Mouse (Mus musculus) ovary, postnatal 36 days (tissue): ENCODE measurements at regions not wholly inside any gene's neighbourhood (a gene's known extent, or its start where the extent isn't known, plus 50 kb on each side); places are given as distances from the start of the nearest gene placed in this dataset.

Source experiments
- DNase-seq: peaks from one replicate; pipeline ENCODE4 v3.0.0; 2022; ENCODE audit warnings: low spot score, mixed read lengths

DNA sequence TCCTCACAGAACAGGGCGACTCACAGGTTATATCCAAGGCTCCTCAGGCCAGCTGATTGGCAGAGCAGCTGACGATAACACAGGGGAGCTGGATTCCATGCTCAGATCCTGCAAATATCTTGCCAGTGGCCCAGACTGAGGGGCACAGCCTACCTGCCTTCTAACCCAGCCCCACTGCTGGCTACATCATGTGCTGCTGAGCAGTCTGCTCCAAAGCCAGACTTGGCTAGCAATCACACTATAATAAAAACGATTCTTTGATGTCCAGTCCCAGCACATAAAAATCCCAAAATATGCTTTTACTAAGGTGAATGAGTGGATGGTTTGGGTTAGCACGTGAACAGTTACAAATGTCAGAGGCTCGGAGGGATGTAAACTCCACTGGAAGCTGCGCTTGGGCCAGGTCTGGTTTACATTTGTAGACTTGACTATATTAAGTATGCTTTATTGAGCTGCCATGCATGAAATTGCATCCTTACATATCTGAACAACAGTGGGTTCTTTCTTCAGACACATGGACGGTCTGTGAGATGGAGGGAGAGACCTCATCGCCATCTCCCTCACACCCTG is 200.2 kb downstream of the Thbs2 start:
- no peak for DNase-seq

DNA sequence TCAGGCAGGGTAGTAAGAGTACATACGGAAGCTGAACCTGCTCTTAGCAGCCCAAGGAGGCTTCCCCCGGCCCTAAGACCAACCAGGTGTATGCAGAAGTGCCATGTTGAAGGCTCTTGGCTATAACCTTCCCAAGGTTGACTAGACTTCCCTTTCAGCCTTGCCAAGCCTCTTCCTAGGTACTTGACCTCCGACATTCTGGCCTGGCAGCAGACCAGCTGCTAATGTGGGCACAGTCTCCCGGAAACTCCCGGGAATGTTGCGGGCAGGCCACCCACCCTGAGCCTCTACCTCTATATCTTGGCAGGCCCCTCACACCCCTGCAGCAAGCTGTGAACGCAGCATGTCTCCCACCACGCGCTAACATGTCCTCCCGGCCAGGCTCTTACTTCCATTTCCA is 201.1 kb downstream of the Thbs2 start:
- no peak for DNase-seq

DNA sequence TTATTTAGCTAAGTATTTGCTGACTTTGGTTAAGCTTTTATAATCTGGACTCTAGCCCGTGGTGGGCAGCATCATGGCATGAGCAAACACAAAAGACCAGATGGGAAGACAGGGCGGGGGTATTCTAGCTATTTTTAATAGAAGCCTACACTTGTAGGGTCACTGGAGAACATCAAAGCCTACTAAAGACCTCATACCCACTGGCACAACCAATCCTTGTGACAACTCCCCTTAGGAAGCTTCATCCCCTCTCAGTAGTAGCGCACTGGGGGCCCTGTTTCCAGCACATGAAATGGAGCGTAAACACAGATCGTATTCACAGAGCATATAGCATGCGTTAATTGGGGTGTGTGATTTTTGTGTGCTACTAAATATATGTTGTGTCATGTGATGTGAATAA is 202.4 kb downstream of the Smoc2 start:
- DNase-seq: no peak

DNA sequence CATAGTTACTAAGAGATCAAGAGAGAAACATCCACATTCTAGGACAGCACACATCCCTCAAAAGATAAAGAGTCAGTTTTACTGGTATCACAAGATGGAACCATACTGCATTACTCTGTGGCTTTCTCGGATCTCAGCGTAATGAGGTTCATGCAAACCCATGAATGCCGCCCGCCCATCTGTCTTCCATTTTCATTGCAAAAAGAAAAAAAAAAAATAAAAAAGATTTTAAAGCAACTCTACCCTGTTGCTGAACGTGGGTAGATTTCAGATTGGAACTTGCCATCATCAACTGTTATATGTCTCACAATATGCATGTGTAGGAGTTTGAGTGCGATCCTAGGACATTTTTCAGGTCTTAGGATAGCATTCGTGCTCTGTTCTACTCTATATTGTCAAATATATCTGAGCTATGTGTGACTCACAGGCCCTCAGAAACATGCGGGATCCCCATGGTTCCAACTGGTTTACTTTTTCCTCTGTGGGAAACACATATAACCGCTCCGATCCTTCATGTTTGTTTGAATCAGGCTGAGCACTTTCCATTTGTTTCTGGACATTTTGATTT is 199.7 kb downstream of the Smoc2 start:
- DNase-seq: no peak

DNA sequence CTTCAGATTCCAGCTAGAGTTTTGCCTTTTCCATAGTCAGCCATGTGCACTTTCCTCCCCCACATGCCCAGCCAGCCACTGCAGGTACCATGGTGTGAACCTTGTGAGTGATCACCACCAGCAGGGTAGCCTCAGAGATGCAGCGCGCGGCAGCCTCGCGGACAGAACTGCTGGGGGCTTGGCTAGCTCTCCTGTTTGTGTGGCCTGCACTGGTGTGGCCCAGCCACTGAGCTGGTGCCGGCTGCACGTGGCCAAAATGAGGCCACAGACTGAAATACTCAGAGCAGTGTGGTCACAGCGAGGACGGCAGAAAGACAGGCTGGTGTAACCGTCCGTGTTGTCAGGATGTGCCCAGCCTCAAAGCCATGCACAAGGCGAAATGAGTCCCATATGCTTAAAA is 197.4 kb downstream of the Smoc2 start:
- no peak for DNase-seq

DNA sequence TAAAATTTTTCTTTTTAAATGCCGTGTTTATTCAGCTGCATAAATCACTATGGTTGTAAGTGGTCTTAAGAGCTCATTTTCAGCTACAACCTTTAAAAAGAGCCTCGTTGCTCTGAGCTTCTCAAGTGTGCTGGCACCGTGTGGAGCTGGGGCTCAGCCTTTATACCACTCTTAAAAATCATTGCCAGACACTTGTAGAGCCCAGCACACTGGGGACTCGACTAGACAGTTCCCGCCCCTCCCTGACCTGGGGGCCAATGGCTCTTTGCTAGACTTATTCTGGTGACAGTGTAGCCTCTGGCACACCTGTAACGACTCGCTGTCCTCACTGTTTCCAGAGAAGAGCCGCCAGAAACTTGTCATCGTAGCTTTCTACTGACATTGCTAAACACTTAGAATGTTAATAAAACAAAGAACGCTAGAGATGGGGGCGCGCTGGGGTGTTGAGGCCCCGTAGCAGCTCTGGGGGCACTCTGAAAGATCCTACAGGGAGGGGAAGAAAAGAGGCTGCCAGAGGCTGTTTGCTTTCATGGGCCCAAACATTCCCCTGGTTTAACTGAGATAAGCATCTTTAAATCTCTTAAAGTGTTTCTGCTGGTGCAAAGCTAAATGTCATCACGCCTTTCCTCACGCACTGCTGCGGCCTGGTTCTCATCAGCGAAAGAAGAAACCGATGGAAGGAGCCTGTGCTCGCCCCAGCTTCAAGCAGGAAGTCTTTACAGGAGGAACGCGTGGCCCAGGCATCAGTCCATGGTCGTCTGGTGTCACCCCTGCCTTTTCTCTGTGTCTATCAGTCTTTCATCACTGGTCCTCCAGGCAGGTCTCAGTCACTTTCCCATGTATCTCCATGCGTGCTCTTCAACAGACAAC is 196.7 kb downstream of the Smoc2 start:
- no peak for DNase-seq

DNA sequence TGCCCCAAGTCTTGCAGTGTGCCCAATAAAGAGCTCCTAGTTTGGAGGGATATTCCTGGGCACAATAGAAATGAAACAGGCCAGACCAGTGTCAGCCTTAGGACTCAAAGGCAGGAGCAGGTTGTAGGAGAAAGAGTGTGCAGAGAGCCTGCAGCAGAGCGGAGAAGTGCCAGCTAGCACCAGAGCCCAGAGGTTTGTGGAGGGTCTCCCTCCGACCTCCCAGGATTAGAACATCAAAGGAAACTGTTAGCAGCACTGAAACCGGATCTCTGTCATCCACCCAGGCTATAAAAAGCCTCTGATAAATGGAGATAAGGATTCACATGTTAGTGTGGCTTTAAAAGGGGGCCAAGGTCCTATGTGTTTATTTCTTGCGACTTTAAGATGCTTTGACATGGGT is 196.0 kb downstream of the Smoc2 start:
- no peak for DNase-seq

DNA sequence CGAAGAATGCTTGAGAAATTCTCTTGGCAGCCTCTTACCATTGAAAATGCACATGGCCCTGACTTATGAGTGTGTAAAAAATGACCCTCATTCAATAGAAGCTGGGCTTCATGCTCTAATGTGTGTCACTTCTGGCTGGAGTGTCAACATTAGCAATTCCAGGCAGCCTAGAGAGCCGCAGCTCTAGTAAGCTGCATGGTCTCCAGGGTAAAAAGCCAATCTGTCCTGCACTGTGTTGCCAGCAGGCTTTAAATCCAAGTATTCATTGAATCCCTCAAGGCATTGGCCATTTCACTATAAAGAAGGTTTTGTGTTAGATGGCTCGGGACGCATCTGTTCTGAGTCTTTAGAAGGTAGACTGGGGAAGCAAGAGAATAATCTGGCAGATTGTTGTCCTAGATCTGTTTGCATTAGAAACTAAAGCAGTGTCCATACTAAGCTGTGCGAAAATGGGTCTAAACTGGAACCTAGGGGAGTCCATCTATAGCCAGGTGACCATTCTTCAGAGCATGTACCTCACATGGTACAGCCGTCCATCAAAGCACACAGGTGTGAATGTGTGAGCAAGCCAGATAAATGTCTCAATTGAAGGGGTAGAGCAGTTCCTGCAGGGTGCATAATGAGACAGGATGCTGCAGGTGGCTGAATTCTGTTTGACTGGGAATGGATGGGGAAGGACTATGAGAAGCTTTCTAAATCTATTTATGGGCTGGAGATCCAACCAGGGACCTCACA is 189.6 kb downstream of the Smoc2 start:
- DNase-seq: no peak

DNA sequence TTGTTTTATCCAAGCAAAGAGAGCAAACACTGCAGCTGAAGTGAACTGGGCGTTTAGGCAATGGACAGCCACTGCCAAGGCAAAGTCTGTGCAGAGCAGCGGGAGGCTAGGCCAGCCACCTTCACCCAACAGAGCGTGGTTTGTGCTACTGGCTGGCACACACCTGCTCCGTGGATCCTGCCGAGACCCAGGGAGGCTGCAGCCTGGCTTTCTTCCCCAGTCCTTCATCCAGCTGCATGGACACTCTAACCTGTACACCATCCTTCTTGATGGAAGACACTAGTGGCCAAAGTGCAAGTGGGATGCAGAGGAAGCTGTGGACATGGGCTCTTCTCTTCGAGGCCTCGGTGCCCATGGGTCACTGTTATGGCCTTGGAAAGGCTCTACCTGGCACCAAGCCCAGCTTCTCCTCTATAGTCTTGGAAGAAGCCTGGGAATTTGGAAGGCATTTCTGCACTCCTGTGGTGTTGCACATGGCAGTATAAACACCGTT is 176.0 kb downstream of the Smoc2 start:
- peak; percentile 41 for DNase-seq
